Mouse (Mus musculus) lung, embryonic 16.5 days (tissue): ENCODE results near the gene 1700024P04Rik. TPM values are rescaled to one million over a fixed set of nuclear protein-coding genes. Genes with fewer than 3 reads are reported as not detected.

Source experiments
- ATAC-seq: fragments of 200-750 bp; cut with Nextera tagmentation; 2 replicates; pipeline ENCODE4 v1.8.0; 2017; ENCODE audit warnings: low read depth, mild to moderate bottlenecking, moderate library complexity
- H3K27ac ChIP-seq: fragments of 300-500 bp; sonication (generic); 2 replicates; pipeline ENCODE4 v1.5.1; 2014; ENCODE audit warnings: mild to moderate bottlenecking, control low read depth, low read length
- H3K27me3 ChIP-seq: fragments of 300-500 bp; sonication (generic); 2 replicates; pipeline ENCODE4 v1.6.1; 2014; ENCODE audit warnings: low read depth, low read length, mixed read lengths; ENCODE audit not compliant: control insufficient read depth, insufficient read depth
- H3K36me3 ChIP-seq: fragments of 300-500 bp; sonication (generic); 2 replicates; pipeline ENCODE4 v1.6.1; 2014; ENCODE audit warnings: low read length; ENCODE audit not compliant: control insufficient read depth, insufficient read depth
- H3K4me1 ChIP-seq: fragments of 300-500 bp; sonication (generic); replicated peaks from 2 replicates; pipeline ENCODE4 v1.6.1; 2014; ENCODE audit warnings: low read length, mixed read lengths; ENCODE audit not compliant: control insufficient read depth, insufficient read depth
- H3K4me2 ChIP-seq: fragments of 300-500 bp; sonication (generic); 2 replicates; pipeline ENCODE4 v1.6.1; 2014; ENCODE audit warnings: low read depth, low read length, control low read depth
- H3K4me3 ChIP-seq: fragments of 300-500 bp; sonication (generic); 2 replicates; pipeline ENCODE4 v1.5.1; 2014; ENCODE audit warnings: mild to moderate bottlenecking, low read length, control low read depth
- H3K9ac ChIP-seq: fragments of 300-500 bp; sonication (generic); 2 replicates; pipeline ENCODE4 v1.6.1; 2014; ENCODE audit warnings: low read length, control low read depth
- H3K9me3 ChIP-seq: fragments of 300-500 bp; sonication (generic); 2 replicates; pipeline ENCODE4 v1.6.1; 2016; ENCODE audit warnings: low read length; ENCODE audit not compliant: control insufficient read depth
- WGBS: fragments of 180-500 bp; shearing (Covaris S2); extraction: QIAGEN DNeasy Blood & Tissue Kit; methylation state at CpG from one replicate; pipeline ENCODE4 v1.1.7; 2014; 5-methylcytosine and 5-hydroxymethylcytosine counted together
- polyA plus RNA-seq: library from polyadenylated mRNA; unstranded; fragments of >200 nt; fragmentation: Nextera tagmentation; extraction: Ambion mirVana; gene quantifications from 2 replicates; pipeline ENCODE4 v1.2.1, GENCODE M21; 2015

The 1700024P04Rik gene
- polyA plus RNA-seq, 1 experiment from 2014 or later: not detected

GRCm38 (mm10) chr13:98971641-98972040 is 12.7 kb downstream of the 1700024P04Rik start:
- Histone ChIP-seq H3K4me2 (no peak overlapping the region), H3K36me3 (no peaks in the 10 kb centered on the region), H3K9ac (no peak overlapping the region), H3K4me1 (no peaks in the 10 kb centered on the region), H3K27ac (no peak overlapping the region), H3K9me3 (no peaks in the 10 kb centered on the region), H3K4me3 (no peak overlapping the region), H3K27me3 (no peaks in the 10 kb centered on the region)
- WGBS: 33% methylated on average over 5 of the region's 5 CpGs
- ATAC-seq: no peak

DNA sequence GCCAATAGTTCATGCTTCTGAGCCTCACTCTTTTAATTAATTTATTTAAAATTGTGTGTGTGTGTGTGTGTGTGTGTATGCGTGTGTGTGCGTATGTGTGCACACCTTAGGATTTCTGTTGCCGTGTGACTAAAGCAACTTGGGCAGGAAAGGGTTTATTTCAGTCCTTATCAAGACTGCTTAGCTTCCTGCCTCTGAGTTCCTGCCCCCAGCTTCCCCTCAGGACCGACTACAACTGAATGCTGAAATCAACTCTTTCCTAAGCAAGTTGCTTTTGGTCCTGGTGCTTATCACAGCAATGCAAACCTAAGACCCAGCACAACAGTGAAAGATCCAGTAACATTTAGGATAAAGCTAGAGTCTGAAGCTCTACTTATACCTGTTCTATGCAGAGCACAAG is 15.8 kb downstream of the 1700024P04Rik start:
- Histone ChIP-seq H3K36me3 (no peaks in the 10 kb centered on the region), H3K4me2 (no peak overlapping the region), H3K9me3 (no peaks in the 10 kb centered on the region), H3K9ac (no peak overlapping the region), H3K4me3 (no peak overlapping the region), H3K4me1 (no peaks in the 10 kb centered on the region), H3K27me3 (no peaks in the 10 kb centered on the region), H3K27ac (no peak overlapping the region)
- WGBS: 54% methylated on average over 4 of the region's 4 CpGs
- ATAC-seq: no peak

- Histone ChIP-seq H3K27me3 (no peaks in the 10 kb centered on the region), H3K4me3 (no peak overlapping the region), H3K27ac (no peak overlapping the region), H3K4me2 (no peak overlapping the region), H3K36me3 (no peaks in the 10 kb centered on the region), H3K9ac (no peak overlapping the region), H3K4me1 (no peaks in the 10 kb centered on the region), H3K9me3 (no peaks in the 10 kb centered on the region)
- no peak for ATAC-seq
- WGBS: 73% methylated on average over 6 of the region's 6 CpGs
Measured at GRCm38 (mm10) chr13:98967942-98968341, 16.4 kb downstream of the 1700024P04Rik start.

- no peak for ATAC-seq
- H3K4me3 ChIP-seq: no peak overlapping the region
- H3K27me3 ChIP-seq: no peaks in the 10 kb centered on the region
- no peaks in the 10 kb centered on the region for H3K9me3 ChIP-seq
- 76% methylated on average over 5 of the region's 5 CpGs for WGBS
- no peak overlapping the region for H3K9ac ChIP-seq
- no peak overlapping the region for H3K4me2 ChIP-seq
- no peaks in the 10 kb centered on the region for H3K4me1 ChIP-seq
- H3K36me3 ChIP-seq: no peaks in the 10 kb centered on the region
- H3K27ac ChIP-seq: no peak overlapping the region
Measured at GRCm38 (mm10) chr13:98966583-98966982, 17.8 kb downstream of the 1700024P04Rik start.

GRCm38 (mm10) chr13:98963612-98964011 is 20.8 kb downstream of the 1700024P04Rik start:
- no peaks in the 10 kb centered on the region for H3K9me3 ChIP-seq
- ATAC-seq: no peak
- no peaks in the 10 kb centered on the region for H3K36me3 ChIP-seq
- no peak overlapping the region for H3K27ac ChIP-seq
- H3K4me2 ChIP-seq: no peak overlapping the region
- no peaks in the 10 kb centered on the region for H3K27me3 ChIP-seq
- H3K4me1 ChIP-seq: no peaks in the 10 kb centered on the region
- no peak overlapping the region for H3K4me3 ChIP-seq
- WGBS: 93% methylated on average over 1 of the region's 1 CpGs
- no peak overlapping the region for H3K9ac ChIP-seq

- H3K9ac ChIP-seq: no peak overlapping the region
- no peaks in the 10 kb centered on the region for H3K36me3 ChIP-seq
- no peak overlapping the region for H3K4me3 ChIP-seq
- no peaks in the 10 kb centered on the region for H3K27me3 ChIP-seq
- H3K27ac ChIP-seq: no peak overlapping the region
- H3K4me2 ChIP-seq: no peak overlapping the region
- no peak for ATAC-seq
- no peaks in the 10 kb centered on the region for H3K9me3 ChIP-seq
- WGBS: 40% methylated on average over 2 of the region's 2 CpGs
- H3K4me1 ChIP-seq: no peaks in the 10 kb centered on the region
Measured at GRCm38 (mm10) chr13:98958177-98958576, 26.2 kb downstream of the 1700024P04Rik start.

DNA sequence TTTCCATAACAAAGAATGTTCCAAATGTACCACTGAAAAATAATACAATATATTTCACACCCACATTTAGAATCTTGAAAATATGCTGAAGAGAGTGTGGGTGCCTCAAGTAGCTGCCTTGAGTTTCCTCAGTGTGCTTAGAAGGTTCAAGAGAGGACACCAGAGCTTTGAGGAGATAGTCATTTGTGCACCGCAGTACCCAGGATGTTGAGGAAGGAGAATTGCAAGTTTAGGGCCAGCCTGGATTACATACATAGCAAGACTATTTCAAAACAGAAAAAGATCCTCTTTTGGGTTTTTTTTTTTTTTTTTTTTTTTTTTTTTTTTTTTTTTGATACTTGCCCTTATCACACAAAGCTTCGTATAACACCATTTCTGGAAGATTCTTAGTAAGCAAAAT is 28.2 kb downstream of the 1700024P04Rik start:
- Histone ChIP-seq H3K4me2 (no peak overlapping the region), H3K4me3 (no peak overlapping the region), H3K4me1 (no peaks in the 10 kb centered on the region), H3K27ac (no peak overlapping the region), H3K9ac (no peak overlapping the region), H3K9me3 (no peaks in the 10 kb centered on the region), H3K36me3 (no peaks in the 10 kb centered on the region), H3K27me3 (no peaks in the 10 kb centered on the region)
- 76% methylated on average over 2 of the region's 2 CpGs for WGBS
- no peak for ATAC-seq

- WGBS: 55% methylated on average over 6 of the region's 6 CpGs
- Histone ChIP-seq H3K4me1 (no peaks in the 10 kb centered on the region), H3K9ac (no peak overlapping the region), H3K27me3 (no peaks in the 10 kb centered on the region), H3K36me3 (no peaks in the 10 kb centered on the region), H3K27ac (no peak overlapping the region), H3K4me2 (no peak overlapping the region), H3K9me3 (no peaks in the 10 kb centered on the region), H3K4me3 (no peak overlapping the region)
- ATAC-seq: no peak
Measured at GRCm38 (mm10) chr13:98955676-98956075, 28.7 kb downstream of the 1700024P04Rik start.

DNA sequence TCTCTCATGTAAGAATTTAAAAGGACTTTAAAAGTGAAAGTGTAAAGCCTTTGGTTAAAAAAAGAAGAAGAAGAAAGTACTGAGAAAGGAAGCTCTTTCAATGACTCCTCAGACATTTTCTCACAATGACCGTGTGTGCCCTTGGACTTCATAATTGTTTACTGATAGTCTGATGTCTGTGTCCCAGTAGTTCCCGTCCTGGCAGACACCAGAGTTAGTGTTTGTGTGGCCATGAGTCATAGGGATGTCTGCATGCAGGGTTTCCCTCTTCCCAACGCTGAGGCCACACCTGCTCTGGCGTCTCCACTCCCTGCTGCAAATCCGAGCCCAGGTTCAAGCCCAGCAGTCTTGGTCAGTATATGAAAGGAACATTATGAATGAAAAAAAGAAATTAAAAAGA is 29.1 kb downstream of the 1700024P04Rik start:
- WGBS: 28% methylated on average over 5 of the region's 5 CpGs
- Histone ChIP-seq H3K27ac (no peak overlapping the region), H3K4me3 (no peak overlapping the region), H3K9me3 (no peaks in the 10 kb centered on the region), H3K9ac (no peak overlapping the region), H3K4me2 (no peak overlapping the region), H3K36me3 (no peaks in the 10 kb centered on the region), H3K4me1 (no peaks in the 10 kb centered on the region), H3K27me3 (no peaks in the 10 kb centered on the region)
- no peak for ATAC-seq

GRCm38 (mm10) chr13:98953830-98954229 is 30.5 kb downstream of the 1700024P04Rik start:
- Histone ChIP-seq H3K36me3 (no peaks in the 10 kb centered on the region), H3K9me3 (no peaks in the 10 kb centered on the region), H3K4me3 (no peak overlapping the region), H3K4me2 (no peak overlapping the region), H3K27ac (no peak overlapping the region), H3K9ac (no peak overlapping the region), H3K27me3 (no peaks in the 10 kb centered on the region), H3K4me1 (no peaks in the 10 kb centered on the region)
- no peak for ATAC-seq
- 70% methylated on average over 5 of the region's 5 CpGs for WGBS
